Mouse (Mus musculus): Measurements from ENCODE around the gene 4930432K21Rik. TPM values are rescaled to one million over a fixed set of nuclear protein-coding genes. Genes with fewer than 3 reads are reported as not detected.

The 4930432K21Rik gene
- total RNA-seq, 2 experiments from 2014 or later, result 0.32 to 0.54 TPM

DNA sequence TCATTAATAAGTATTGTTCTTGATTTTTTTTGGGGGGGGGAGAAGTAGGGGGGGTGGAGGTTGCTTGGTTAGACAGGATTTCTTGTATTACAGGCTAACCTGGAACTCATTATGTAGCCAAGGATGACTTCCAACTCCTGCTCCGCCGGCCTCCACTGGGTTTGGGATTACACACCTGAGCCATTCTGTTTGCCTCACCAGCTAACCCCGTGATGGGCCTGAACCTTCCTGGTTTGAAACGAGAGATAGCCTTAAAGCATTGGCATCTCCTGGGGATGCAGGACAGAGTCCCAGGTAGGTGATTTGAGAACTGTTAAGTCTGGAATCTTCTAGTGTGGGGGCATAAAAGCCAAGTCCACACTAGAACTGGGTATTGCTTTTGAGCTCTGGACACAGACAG lies 45.3 kb downstream of the 4930432K21Rik start:
- DNase-seq, result no peak

DNA sequence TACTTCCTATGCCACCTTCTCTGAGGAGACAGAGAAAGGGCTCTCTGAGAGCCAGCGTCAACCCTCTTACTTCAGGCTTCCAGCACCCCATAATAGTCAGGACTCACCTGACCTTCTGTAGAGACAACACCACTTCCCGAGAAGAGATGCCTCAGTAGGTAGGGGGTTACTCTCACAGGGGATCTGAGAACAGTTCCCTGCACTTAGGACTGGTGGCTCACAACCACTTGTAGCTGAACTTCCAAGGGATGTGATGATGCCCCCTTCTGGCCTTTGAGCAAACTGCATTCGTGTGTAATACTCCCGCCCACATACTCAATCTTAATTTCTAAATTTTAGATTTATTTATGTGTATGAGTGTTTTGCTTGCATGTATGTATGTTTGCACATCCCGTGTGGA lies 45.7 kb downstream of the 4930432K21Rik start:
- no peak for DNase-seq

DNA sequence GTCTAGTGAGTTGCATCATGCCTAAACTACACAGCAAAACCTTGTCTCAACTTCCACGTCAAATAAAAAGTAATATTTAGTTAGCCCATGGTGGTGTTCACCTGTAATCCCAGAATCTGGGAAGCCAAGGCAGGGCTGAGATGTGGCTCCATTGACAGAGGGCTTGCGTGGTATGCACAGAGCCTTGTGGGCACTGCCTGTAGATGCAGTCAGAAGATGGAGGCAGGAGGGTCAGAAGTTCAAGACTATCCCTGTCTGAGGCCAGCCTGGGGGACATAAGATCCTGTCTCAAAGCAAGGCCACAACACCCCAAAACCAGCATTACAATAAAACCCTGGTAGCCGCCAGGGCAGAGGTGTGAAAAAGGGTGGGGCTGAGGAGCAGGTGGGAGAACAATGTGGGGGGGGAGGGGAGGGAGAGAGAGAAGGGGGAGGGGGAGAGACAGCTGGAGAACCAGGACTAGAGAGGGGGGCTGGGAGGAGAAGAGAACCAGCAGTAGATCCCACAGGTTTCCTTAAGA lies 46.5 kb downstream of the 4930432K21Rik start:
- no peak for DNase-seq

DNA sequence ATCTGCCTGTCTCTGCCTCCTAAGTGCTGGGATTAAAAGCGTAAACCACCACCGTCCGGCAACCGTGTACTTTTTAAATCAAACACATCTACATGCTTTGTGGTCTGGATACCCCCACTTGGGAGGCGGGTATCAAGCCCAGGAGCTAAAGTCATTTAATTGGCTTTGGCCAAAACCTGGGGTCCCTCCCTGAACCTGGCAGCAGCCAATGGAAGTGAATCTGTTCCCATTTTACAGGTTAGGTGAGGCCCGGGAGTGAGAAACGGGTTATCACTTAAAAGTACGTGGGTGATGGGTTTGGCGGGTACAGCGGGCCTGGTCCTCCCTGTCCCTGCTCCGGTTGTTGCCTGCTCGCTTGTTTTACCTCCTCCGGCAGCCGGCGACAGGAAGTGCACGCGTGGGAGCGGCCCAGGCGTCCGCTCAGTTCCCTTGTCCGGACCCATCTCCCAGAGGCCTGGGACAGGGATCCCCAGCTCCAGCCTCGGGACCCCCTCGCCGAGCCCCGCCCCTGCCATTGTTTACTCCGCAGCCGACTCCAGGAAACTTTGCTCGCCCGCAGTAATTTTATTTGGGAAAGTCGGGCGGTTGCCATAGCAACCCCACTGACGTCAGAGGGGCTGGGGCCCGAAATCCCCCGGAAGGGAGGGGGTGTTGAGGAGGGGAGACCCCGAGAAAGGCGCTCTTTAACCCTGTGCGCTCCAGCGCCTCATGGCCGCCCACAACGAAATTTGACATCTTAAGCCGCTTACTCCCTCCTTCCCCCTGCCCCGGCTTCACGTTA lies 49.5 kb downstream of the 4930432K21Rik start:
- DNase-seq, result peak; percentile 80

DNA sequence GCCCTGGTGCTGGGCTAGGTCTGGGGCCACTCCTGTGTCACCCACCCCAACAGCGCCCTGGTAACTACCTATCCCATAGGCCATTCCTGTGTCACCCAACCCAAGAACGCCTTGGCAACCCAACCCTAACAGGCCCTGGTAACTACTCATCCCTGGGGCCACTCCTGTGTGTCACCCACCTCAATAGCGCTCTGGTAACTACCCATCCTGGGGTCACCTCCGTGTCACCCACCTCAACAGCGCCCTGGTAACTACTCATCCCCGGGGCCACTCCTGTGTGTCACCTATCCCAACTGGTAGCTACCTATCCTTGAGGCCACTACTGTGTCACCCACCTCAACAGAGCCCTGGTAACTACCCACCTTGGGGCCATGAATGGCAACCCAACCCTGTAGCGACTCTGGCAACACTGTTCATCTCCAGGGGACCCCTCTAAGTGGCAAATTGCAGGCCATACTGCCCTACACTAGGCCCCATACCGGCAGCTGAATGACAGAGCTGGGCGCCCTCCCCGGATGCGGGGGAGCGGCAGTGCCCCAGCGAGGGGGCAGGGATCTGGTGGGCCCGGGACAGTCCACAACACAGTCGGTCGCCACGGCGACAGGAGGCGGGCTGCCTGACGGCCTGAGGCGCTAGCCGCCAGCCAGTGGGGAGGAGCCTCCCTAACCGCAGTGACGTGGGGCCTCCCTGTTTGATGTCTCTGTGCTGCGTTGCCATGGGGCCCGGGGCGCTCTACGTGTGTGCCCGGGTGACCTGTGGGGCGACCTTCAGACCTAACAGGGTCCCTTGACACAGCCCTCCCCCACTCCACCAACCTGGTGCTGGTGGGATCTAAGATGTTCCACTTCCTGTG lies 50.3 kb downstream of the 4930432K21Rik start:
- peak; percentile 87 for DNase-seq

DNA sequence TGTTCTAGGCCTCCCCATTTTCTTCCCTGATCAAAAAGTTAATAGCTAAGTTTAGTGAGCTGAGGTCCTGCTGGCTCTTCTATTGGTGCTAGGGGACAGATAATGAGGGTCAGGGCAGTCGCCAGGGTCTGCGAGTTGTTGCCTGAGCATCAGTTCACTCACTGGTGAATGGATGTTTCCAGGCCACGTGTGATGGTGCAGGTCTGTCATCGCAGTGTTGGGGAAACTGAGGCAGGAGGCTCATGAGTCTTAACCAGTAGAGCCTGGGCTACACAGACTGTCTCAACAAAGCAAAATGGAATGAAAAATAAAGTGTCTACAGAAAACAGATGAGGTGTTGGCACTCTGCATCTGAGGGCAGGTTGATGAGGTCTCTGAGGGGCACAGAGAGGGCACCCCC lies 51.0 kb downstream of the 4930432K21Rik start:
- DNase-seq, result no peak

DNA sequence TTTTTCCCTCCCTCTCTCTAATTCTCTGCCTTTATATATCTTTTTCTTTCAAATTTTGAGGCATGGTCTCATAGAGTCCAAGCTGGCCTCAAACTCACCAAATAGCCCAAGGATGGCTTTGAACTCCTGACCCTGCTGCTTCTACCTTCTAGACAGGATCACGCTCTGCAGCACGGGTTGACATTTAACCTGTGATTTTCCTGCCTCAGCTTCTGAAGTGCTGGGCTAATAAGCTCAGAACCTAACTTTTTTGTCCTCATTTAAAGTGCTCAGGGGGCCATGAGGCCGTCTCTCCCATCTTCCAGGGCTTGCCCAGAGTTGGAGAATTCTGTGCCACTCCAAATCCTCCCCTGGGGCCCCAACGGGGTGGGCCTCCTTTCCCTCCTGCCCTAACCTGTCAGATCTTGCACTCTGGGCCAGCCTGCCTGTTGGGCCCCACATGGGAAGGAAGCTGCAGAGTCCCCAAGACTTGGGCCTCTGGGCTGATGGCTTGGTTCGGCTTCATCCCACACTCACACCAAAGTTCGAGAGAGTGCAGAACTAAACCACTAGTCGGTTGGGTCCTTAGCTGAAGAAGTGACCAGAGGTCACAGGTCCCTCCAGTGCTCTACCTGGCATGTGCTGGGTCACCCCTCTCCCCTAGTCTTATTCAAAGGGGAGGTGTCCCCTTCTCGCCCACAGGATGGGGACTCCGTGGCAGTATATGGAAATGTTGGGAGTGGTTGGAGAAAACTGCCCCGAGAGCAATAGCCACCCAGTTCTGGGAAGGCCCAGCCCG lies 51.7 kb downstream of the 4930432K21Rik start:
- DNase-seq, result no peak

DNA sequence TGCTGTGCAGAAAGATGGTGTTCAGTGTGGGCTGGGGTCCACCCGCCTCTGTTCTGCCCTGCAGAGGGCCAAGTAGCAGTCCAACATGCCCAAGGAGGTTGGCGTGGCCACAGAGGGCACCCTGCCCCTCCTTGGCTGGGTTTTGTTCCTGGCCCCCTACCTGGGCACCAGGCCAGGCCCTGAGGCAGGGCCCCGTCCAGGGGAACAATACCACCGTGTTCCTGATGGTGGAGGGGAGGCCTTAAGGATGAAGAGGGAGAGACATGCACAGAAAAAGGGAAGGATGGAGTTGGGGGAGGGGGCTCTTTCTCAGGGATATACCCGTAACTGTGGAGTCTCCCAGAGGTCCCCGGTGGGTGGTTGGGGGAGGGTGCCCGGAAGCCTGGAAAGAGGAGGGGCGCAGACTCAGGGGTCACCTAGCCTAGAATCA lies 52.3 kb downstream of the 4930432K21Rik start:
- no peak for DNase-seq

DNA sequence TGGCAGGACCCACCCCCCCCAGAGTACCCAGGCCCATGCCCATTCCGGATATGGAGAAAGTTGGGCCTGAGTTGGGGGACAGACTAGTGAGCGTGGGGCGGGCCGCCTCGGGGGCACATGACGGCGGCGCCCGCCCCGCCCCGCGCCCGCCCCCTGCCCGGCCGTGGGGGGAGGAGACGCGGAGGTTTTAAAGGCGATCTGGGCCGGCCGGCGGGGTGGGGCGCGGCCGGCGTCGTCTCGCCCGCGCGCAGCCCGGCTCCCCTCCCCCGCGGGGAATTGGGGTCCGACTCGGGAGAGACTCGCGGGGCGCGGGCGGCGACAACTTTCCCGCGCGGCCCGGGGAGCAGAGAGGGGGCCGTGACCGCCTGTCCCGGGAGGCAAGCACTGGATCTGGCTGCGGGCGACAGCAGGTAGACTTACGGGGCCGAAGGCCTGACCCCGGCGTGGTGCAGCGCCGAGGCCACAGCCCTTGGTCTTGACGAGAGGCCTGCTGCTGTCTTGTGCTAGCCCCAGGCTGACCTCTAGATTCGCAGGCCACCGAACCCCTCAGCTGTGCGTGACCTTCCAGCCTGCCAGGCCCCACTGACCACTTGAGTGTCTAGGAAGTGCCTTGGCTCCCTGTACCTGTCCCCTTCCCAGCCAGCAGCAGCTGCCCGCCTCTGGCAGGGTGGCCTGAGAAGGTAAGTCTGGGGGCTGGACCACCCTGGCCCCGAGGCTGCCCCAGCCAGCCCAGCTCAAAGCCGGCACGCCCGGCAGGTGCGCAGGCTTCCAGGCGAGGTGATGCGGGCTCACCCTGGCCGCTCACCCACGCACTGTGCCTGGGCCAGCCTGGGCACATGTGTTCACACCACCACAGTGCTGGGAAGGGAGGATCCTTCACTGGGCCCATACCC lies 53.1 kb downstream of the 4930432K21Rik start:
- peak; percentile 82 for DNase-seq

DNA sequence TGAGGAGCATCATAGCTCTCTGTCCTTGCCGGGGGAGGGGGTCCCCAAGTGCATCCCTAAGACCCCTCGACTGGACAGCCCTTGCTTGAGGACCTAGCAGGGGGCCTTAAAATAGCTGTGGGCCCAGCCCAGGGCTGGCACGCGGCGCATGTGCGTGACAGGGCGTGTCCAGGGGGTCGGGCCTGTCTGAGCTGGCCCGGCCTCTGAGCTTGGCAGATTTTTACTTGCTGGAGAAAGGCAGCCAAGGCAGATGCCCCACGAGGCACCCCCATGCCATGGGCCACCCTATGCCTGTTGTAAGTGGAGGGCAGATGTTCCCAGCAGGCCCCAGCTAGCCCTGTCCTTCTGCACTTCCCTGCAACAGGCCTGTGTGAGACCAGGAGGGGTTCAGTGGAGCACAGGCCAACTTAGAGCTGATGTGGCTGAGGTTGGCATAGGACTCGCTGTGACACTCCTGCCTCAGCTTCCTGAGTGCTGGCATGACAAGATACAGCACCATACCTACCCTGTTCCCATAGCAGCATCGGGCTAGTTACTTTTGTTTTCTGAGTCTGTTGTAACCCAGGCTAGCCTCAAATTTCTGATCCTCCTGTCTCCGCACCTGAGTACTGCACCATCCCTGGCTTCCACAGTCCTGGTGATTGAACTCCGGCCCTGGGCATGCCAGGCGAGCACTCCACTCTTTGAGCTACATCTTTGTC lies 53.9 kb downstream of the 4930432K21Rik start:
- peak; percentile 77 for DNase-seq

DNA sequence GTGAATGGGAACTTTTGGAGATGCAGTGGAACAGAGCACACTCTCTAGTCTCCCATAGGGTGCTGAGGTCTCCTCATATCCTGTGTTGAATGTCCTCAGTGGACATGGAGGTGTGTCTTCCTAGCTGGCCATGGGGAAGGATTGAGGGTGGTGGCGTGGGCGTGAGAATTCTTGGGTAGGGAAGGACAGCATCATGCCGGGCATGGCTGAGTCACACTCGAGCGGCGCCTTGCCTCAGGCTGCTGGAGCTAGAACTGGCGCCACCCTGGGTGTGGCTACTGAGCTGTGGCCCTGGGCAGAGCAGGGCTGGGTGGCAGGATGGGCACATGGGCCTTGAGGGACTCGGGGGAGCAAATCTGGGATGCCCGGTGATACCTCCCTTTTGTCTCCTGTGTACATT lies 54.6 kb downstream of the 4930432K21Rik start:
- no peak for DNase-seq

DNA sequence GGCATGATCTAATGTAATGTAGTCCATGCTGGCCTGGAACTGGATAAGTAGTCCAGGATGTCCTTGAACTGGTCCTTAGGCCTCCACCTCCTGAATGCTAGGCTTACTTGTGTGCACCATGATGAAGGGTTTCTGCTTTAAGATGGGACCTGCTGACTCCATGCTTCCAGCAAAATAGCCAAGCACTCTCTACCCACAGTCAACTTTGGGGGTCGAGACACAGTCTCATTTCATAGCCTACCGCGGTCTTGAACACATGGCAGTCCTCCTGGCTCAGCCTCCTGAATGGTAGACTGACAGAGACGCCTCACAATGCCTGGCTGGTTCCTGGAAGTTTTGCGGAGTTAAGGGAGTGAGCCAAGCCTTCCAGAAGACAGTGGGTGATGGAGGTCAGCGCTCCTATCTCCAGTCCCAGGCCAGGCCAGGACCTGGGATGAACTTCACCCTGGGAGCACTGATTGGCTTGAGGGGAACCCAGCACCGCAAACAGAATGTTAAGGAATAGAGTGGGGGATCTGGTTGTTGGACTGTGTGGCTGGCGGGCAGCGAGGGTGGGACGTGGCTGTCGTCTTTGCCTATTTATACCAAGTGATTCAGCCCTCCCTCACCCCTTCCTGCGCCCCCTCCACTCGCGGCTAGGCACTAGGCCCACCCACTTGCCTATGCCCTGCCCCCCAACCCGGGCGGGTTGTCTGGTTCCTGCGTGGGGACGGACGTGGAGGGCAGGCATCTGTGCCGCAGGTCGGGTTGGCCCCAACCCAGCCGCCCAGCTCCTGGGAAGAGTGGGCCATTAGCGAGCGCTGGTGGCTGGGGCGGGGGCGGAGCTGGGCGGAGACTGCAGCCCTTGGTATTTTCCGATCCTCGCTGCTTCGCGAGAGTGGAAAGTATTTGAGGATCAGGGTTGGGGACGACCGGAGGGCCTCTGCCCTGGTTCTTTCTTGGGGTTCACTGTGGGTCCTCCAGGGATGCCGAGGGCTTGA lies 55.4 kb downstream of the 4930432K21Rik start:
- peak; percentile 85 for DNase-seq

DNA sequence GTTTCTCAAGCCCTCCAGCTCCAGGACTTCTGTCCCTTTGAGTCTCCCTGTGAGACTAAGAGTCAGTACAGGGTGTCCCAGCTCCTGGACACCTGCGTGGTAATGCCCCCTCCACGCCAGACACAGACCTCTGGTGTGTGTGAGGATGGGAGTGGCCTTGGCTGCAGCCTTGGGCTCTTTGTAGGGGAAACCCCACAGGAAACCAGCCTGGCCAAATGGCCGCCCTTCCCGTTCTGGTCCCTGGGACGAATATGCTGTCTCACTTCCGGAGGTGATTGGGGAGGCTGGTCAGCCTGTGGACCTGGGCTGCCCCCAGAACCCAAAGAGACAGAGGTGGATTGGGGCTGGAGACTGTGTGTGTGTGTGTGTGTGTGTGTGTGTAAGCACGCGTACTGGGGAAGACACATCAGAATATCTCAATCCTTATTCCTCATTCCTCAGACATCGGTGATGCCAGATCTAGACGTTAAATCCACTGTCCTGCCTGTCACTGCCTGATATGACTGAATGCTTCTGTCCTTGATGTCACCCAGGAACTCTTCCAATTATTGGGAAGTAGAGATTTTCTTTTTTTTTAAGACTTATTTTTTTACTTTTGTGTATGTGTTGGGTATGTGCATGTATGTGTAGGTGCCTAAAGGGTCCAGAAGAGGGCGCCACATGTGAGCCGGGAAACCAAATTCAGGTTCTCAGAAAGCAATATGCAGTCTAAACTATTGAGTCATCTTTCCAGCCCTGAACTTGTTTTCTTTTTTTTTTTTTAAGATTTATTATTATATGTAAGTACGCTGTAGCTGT lies 56.3 kb downstream of the 4930432K21Rik start:
- DNase-seq, result peak; percentile 66

DNA sequence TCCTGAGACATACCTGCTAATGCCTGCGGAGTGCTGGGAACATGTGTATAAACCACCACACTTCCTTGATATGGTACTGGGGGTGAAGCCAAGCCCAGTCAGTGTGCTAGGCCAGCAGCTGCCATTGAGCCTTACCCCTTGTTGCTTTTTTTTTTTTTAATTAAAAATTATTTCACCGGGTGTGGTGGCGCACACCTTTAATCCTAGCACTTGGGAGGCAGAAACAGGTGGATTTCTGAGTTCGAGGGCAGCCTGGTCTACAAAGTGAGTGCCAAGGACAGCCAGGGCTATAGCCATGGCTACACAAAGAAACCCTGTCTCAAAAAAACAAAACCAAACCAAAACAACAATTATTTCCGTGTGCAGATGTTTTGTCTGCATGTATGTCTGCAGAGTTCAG lies 57.2 kb downstream of the 4930432K21Rik start:
- no peak for DNase-seq

DNA sequence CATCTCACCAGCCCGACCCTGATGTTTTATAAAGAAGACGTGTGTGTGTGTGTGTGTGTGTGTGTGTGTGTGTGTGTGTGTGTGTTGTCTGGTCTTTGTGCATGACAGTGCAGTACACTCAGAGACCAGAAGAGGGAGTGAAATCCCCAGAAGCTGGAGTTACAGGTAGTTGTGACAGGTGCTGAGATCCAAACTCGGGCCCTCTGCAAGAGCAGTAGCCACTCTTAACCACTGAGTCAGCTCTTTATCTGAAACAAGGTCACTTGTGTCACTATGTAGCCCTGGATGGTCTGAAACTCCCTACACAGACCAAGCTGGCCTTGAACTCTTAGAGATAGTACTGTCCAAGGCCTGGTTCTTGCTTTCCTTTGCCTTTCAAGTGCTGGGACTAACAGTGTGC lies 58.8 kb downstream of the 4930432K21Rik start:
- DNase-seq, result no peak

DNA sequence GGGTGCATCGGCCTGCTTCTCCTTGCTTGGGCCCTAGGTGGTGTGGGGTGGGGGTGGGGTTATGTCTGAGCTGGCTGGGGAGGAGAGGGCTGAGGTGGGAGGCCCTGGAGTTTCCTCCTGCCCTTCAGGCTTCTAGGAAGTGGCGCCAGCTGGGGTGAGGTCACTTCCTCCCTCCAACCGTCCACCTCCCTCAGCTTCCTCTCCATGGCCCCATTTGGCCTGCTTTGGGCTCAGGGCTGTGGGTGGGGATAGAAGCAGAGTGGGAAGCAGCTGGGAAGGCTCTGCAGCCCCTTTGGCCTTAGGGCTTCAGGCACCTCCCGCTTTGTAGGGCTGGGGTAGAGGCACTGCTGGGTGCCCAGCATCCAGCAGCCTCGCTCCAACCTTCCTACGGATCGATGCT lies 60.0 kb downstream of the 4930432K21Rik start:
- DNase-seq, result peak; percentile 62

DNA sequence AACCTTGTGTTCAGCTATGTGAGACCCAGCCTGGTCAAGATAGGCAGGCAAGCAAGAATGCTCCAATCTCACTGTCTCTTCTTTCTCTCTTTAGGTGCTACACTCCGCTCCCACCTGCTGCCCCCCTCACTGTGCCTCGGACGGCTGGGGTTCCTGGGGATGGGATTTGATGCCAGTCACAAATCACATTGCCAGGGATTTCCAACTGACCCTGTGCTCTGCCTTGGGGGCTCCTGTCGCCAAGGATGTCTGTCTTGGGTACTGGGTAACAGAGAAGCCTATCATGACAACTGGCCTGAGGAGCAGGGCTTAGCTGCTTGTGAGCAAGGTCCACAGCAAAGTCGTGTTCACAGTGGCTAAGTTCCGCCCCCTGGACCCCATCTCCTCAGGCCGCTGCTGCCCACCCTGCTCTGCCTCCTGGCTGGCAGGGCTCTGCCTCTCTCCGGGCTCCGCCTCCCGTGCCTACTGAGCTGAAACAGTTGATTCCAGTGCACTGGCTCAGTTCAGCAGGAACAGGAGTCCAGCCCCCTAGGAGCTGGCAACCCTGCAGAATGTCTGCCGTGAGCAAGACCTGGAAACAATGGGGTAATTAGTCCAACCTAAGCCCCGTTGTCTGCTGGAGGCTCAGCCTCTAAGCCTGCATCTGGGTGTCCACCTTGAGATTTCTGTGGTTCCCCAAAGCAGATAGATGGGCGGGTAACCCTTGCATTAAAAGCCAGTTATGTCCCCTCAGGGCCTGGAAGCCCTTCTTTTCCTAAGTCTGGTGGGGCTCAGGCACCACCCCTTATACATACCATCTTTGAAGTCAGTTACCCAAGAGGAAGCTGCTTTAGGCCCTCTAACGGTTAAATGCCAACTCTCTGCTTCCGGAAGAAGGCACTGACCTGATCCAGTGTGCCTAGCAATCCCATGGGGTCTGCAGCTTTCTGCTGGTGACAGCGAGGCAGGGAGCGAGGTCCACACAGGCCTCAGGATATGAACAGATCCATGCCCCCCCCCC lies 60.9 kb downstream of the 4930432K21Rik start:
- DNase-seq, result no peak
